12 mouse cellular contexts compared by ENCODE assay signal in genomic region chr19:60513431-60513830, GRCm38 (mm10). TPM values are rescaled to one million over a fixed set of nuclear protein-coding genes. Genes with fewer than 3 reads are reported as not detected.
DNase-seq lines count a peak whose midpoint lies in the region; TF ChIP-seq lines count a peak whose summit lies in the region.
"Had no signal": no experiment of that assay in that cellular context is flagged by ENCODE, and none has a peak within 500 bp of the region (broad histone marks: within the 10 kb centered on the region; RNA-seq: fewer than 3 reads in every experiment).

No protein-coding gene starts in this region.

- no peak for DNase-seq in kidney, adult 2 months
- DNase-seq in kidney, postnatal 14 days = no peak
- peak; percentile 18 for DNase-seq in ovary, postnatal 36 days (ENCODE audit: low spot score)
- no peak for DNase-seq in ovary, postnatal 14 days (ENCODE audit: low spot score)
- DNase-seq in adrenal gland, postnatal 14 days = peak; percentile 52
- no peak for DNase-seq in gastrocnemius, adult 18-20 months (ENCODE audit: low spot score)
- DNase-seq in spleen, postnatal 4 days (ENCODE audit: low spot score in 2 of 2) = no peak
- DNase-seq: thymus, postnatal 14 days had no signal

- TF ChIP-seq POLR2A in kidney, adult 2 months (IDR thresholded peaks at IDR 0.05; ENCODE audit: low read depth, low read length) = no peak

- no peaks in the 10 kb centered on the region for H3K4me1 ChIP-seq in kidney, adult 2 months (ENCODE audit: control insufficient read depth, insufficient read depth, low read length)
- H3K4me1 ChIP-seq: heart, embryonic 13.5 days; hindbrain, embryonic 15.5 days had no signal

- H3K27me3 ChIP-seq in kidney, adult 2 months (replicated peaks; ENCODE audit: control insufficient read depth, insufficient read depth, low read length) = no peaks in the 10 kb centered on the region
- H3K27me3 ChIP-seq: heart, embryonic 13.5 days; hindbrain, embryonic 15.5 days had no signal

- no peak overlapping the region for H3K27ac ChIP-seq in kidney, adult 2 months (ENCODE audit: insufficient read depth, low read depth, low read length)
- H3K27ac ChIP-seq: heart, embryonic 13.5 days; hindbrain, embryonic 15.5 days had no signal

- TF ChIP-seq CTCF in kidney, adult 2 months (conservative IDR thresholded peaks at IDR 0.05; ENCODE audit: insufficient read depth, insufficient read length, low read depth, low read length) = 0 out of 2 replicates have a peak, but pooled peaks have one; percentile 16

- H3K36me3 ChIP-seq in kidney, adult 2 months (ENCODE audit: control insufficient read depth, insufficient read depth, low read length) = no peaks in the 10 kb centered on the region
- H3K36me3 ChIP-seq: heart, embryonic 13.5 days; hindbrain, embryonic 15.5 days had no signal

- 57% methylated on average over 3 of the region's 3 CpGs for WGBS in kidney, adult 2 months

- no peak overlapping the region for H3K4me3 ChIP-seq in kidney, adult 2 months (ENCODE audit: insufficient read depth, low read depth, low read length)
- H3K4me3 ChIP-seq: heart, embryonic 13.5 days; hindbrain, embryonic 15.5 days had no signal

RNA-seq across cellular contexts. Expression of gene Prlhr, which starts 45.3 kb away (rescaled TPM):
- polyA plus RNA-seq in kidney, adult 2 months (2012; rRNA removed) = 0.08 TPM in 1 of 2 replicates, not detected in the other
- 1.8 and 2.3 TPM in 2 replicates for total RNA-seq in adrenal gland, postnatal 14 days (2021)
- total RNA-seq in gastrocnemius, adult 18-20 months (2021) = not detected
- polyA plus RNA-seq: heart, embryonic 13.5 days; kidney, embryonic 16.5 days; limb, embryonic 11.5 days had no signal

Comparison
In these comparisons a context has a peak if more than half of its experiments do, and no peak if none do; other contexts are left out.
1. DNase-seq: peak in ovary, postnatal 36 days (single experiment) and adrenal gland, postnatal 14 days (single experiment); none in kidney, adult 2 months (single experiment), kidney, postnatal 14 days (single experiment), ovary, postnatal 14 days (single experiment), gastrocnemius, adult 18-20 months (single experiment) and spleen, postnatal 4 days (0 of 2).